Mouse (Mus musculus) myocyte (in vitro differentiated cells): Measurements from ENCODE around the gene Lpin2.

ENCODE experiments used
- CEBPB ChIP-seq: IDR thresholded peaks from 2 replicates; pipeline ENCODE4 v1.6.1; 2011; ENCODE audit warnings: mild to moderate bottlenecking, moderate library complexity; ENCODE audit not compliant: poor library complexity, insufficient read depth, severe bottlenecking
- E2F4 ChIP-seq: IDR thresholded peaks from one replicate; pipeline ENCODE4 v1.6.1; 2011; ENCODE audit warnings: mild to moderate bottlenecking, control low read depth, moderate library complexity; ENCODE audit not compliant: insufficient read depth
- MAX ChIP-seq: IDR thresholded peaks from one replicate; pipeline ENCODE4 v1.6.1; 2011; ENCODE audit warnings: low read depth, mild to moderate bottlenecking, control low read depth
- MYOD1 ChIP-seq, 3 experiments: IDR thresholded peaks; one replicate each; pipeline ENCODE4 v1.6.1; 2011; ENCODE audit warnings: control low read depth in 2 of 3, low read depth in 2 of 3, mild to moderate bottlenecking in 2 of 3, moderate library complexity in 1 of 3; ENCODE audit not compliant: insufficient read length in 2 of 3, control insufficient read depth in 1 of 3
- MYOG ChIP-seq, 3 experiments: IDR thresholded peaks; one replicate each; pipeline ENCODE4 v1.6.1; 2011; ENCODE audit warnings: control low read depth in 2 of 3, low read depth in 2 of 3, mild to moderate bottlenecking in 2 of 3; ENCODE audit not compliant: insufficient read length in 2 of 3, control insufficient read depth in 1 of 3, insufficient read depth in 1 of 3
- POLR2A ChIP-seq: IDR thresholded peaks from one replicate; pipeline ENCODE4 v1.6.1; 2011; ENCODE audit warnings: low read depth, mild to moderate bottlenecking, control low read depth, moderate library complexity; ENCODE audit not compliant: insufficient read length
- POLR2AphosphoS2 ChIP-seq: IDR thresholded peaks from one replicate; pipeline ENCODE4 v1.6.1; 2011; ENCODE audit warnings: low read depth, control low read depth; ENCODE audit not compliant: insufficient read length
- SRF ChIP-seq: IDR thresholded peaks from one replicate; pipeline ENCODE4 v1.6.1; 2011; ENCODE audit warnings: low read depth; ENCODE audit not compliant: control insufficient read depth, insufficient read length
- TCF12 ChIP-seq: IDR thresholded peaks from one replicate; pipeline ENCODE4 v1.6.1; 2011; ENCODE audit warnings: mild to moderate bottlenecking, control low read depth; ENCODE audit not compliant: poor library complexity, insufficient read depth, severe bottlenecking
- TCF3 ChIP-seq: IDR thresholded peaks from one replicate; pipeline ENCODE4 v1.6.1; 2011; ENCODE audit warnings: low read depth, control low read depth; ENCODE audit not compliant: insufficient read length
- USF1 ChIP-seq: IDR thresholded peaks from one replicate; pipeline ENCODE4 v1.6.1; 2011; ENCODE audit warnings: low read depth, mild to moderate bottlenecking, control low read depth, moderate library complexity

DNA sequence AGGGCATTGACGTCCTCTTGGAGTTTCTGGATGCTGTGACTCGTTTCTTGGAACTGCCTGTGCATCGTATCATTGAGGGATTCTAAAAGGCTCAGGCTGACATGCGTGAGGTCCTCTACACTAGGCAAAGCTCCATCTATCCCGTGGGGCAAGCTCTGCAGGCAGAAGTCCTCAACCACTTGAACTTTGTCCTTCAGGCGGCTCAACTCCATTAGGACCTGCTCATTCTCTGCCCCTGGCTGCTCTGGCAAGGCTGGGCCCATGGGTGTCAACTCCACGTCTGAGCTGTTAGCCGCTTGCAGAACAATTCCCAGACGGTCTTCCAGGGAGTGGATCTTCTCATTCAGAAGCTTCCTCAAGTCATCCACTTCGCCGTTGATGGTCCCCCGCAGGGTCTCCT is 91.5 kb downstream of the Lpin2 start:
- TF ChIP-seq CEBPB (no peak), TCF12 (no peak), E2F4 (no peak), POLR2A (no peak), MAX (no peak), MYOD1 (IDR thresholded peaks at IDR 0.05; ENCODE audit: control insufficient read depth in 1 of 3, insufficient read length in 2 of 3, low read depth in 2 of 3) (no peak), USF1 (no peak), POLR2AphosphoS2 (no peak), MYOG (IDR thresholded peaks at IDR 0.05; ENCODE audit: control insufficient read depth in 1 of 3, insufficient read depth in 1 of 3, insufficient read length in 2 of 3, low read depth in 2 of 3) (no peak), TCF3 (no peak), SRF (no peak)
